Mouse (Mus musculus) lung, postnatal 25 days (tissue): ENCODE measurements around the gene Tmem108.

ENCODE experiments used
- DNase-seq: peaks from one replicate; pipeline ENCODE4 v3.0.0; 2022; ENCODE audit warnings: low spot score

The Tmem108 gene

GRCm38 (mm10) chr9:103720021-103720420, 41.6 kb downstream of the Tmem108 start:
- no peak for DNase-seq

GRCm38 (mm10) chr9:103716002-103716401, 45.6 kb downstream of the Tmem108 start:
- DNase-seq = no peak

GRCm38 (mm10) chr9:103715352-103715751, 46.3 kb downstream of the Tmem108 start:
- no peak for DNase-seq

- DNase-seq = no peak
Observed at GRCm38 (mm10) chr9:103713230-103713629, 48.4 kb downstream of the Tmem108 start.

GRCm38 (mm10) chr9:103712711-103713110, 48.9 kb downstream of the Tmem108 start:
- no peak for DNase-seq

- no peak for DNase-seq
Observed at GRCm38 (mm10) chr9:103709694-103710093, 51.9 kb downstream of the Tmem108 start.

GRCm38 (mm10) chr9:103708514-103709173, 53.0 kb downstream of the Tmem108 start:
- peak; percentile 11 for DNase-seq

- DNase-seq = peak; percentile 29
Observed at GRCm38 (mm10) chr9:103707857-103708256, 53.8 kb downstream of the Tmem108 start.

GRCm38 (mm10) chr9:103707000-103707790, 54.4 kb downstream of the Tmem108 start:
- DNase-seq = peak; percentile 14

GRCm38 (mm10) chr9:103705717-103706116, 55.9 kb downstream of the Tmem108 start:
- DNase-seq = no peak

GRCm38 (mm10) chr9:103703014-103703413, 58.6 kb downstream of the Tmem108 start:
- DNase-seq = no peak

- no peak for DNase-seq
Observed at GRCm38 (mm10) chr9:103702452-103702851, 59.2 kb downstream of the Tmem108 start.

- no peak for DNase-seq
Observed at GRCm38 (mm10) chr9:103701448-103701847, 60.2 kb downstream of the Tmem108 start.

- DNase-seq = no peak
Observed at GRCm38 (mm10) chr9:103700240-103700639, 61.4 kb downstream of the Tmem108 start.

GRCm38 (mm10) chr9:103696967-103697366, 64.7 kb downstream of the Tmem108 start:
- DNase-seq = no peak

GRCm38 (mm10) chr9:103693826-103694225, 67.8 kb downstream of the Tmem108 start:
- no peak for DNase-seq

GRCm38 (mm10) chr9:103692699-103693098, 68.9 kb downstream of the Tmem108 start:
- no peak for DNase-seq

- DNase-seq = no peak
Observed at GRCm38 (mm10) chr9:103691847-103692246, 69.8 kb downstream of the Tmem108 start.

- no peak for DNase-seq
Observed at GRCm38 (mm10) chr9:103690446-103690845, 71.2 kb downstream of the Tmem108 start.

- DNase-seq = no peak
Observed at GRCm38 (mm10) chr9:103689697-103690096, 71.9 kb downstream of the Tmem108 start.

- no peak for DNase-seq
Observed at GRCm38 (mm10) chr9:103689006-103689405, 72.6 kb downstream of the Tmem108 start.

GRCm38 (mm10) chr9:103687130-103687529, 74.5 kb downstream of the Tmem108 start:
- DNase-seq = no peak

GRCm38 (mm10) chr9:103681741-103682330, 79.8 kb downstream of the Tmem108 start:
- no peak for DNase-seq
